Mouse (Mus musculus) G1E (cell line): Measurements from ENCODE around the gene Itsn1.

ENCODE experiments used
- CTCF ChIP-seq: IDR thresholded peaks from 2 replicates; pipeline ENCODE4 v1.5.1; 2012; ENCODE audit warnings: low read depth, low read length, inconsistent platforms, mixed read lengths
- GATA1 ChIP-seq: IDR thresholded peaks from 2 replicates; pipeline ENCODE4 v1.6.1; 2012; ENCODE audit warnings: borderline replicate concordance, low read length, inconsistent platforms, mixed read lengths
- GATA2 ChIP-seq: IDR thresholded peaks from 2 replicates; pipeline ENCODE4 v1.6.1; 2012; ENCODE audit warnings: low read depth, low read length, inconsistent platforms, borderline replicate concordance
- POLR2AphosphoS5 ChIP-seq: IDR thresholded peaks from 2 replicates; pipeline ENCODE4 v1.6.1; 2012; ENCODE audit warnings: low read depth, low read length, inconsistent platforms; ENCODE audit not compliant: insufficient replicate concordance
- TAL1 ChIP-seq: conservative IDR thresholded peaks from 2 replicates; pipeline ENCODE4 v1.6.1; 2012; ENCODE audit warnings: low read depth, low read length, inconsistent platforms, mixed read lengths

DNA sequence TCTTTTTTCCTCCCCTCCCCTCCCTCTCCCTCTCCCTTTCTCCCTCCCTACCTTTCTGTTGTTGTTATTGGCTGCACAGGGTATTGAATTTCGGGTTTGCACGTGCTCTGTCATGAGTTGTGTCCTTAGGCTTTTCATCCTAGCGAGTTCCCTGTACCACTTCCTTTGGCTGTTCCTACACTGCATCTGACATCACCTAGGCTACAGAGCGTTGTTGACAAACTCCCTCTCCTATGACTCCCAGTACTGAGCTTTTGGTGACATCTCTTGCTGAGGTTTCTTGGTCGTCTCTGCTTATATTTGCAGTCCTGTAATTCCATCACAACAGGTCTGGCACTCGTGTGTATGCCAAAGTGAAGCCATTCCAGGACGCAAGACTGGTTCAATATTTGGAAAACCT lies 14.0 kb downstream of the Itsn1 start:
- no peak for TF ChIP-seq GATA1
- no peak for TF ChIP-seq CTCF
- no peak for TF ChIP-seq POLR2AphosphoS5
- TF ChIP-seq TAL1 = no peak
- no peak for TF ChIP-seq GATA2
